Mouse (Mus musculus): ENCODE results near the gene Nup107.
"Not testable (repeated sequence)": the region's sequence is repeated elsewhere in the genome, so short reads cannot be mapped to it uniquely, and the experiment has no call there.

Gene Nup107

GRCm38 (mm10) chr10:117738140-117738921 lies 54.2 kb downstream of the Nup107 start:
- DNase-seq (ENCODE audit: low read depth, low spot score): no peak

- not testable (repeated sequence) for DNase-seq (ENCODE audit: low read depth, low spot score)
Measured at GRCm38 (mm10) chr10:117737498-117737897, 55.0 kb downstream of the Nup107 start.

DNA sequence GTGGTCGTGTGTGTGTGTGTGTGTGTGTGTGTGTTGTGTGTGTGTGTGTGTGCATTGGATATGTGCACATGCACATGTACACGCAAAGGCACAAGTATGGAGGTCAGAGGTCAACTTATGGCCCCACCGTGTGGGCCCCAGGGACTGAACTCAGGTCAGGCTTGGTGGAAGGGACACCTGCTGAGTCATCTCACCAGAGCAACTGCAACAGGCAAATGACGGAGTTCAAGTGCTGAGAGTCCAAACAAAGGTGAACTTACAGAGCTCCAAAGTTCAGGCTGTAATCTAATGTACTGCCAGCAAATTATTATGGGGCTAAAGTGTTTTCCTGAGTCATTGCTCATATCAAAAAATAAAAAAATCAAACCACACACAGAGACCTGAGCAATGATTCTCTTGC lies 55.4 kb downstream of the Nup107 start:
- no peak for DNase-seq (ENCODE audit: low read depth, low spot score)

DNA sequence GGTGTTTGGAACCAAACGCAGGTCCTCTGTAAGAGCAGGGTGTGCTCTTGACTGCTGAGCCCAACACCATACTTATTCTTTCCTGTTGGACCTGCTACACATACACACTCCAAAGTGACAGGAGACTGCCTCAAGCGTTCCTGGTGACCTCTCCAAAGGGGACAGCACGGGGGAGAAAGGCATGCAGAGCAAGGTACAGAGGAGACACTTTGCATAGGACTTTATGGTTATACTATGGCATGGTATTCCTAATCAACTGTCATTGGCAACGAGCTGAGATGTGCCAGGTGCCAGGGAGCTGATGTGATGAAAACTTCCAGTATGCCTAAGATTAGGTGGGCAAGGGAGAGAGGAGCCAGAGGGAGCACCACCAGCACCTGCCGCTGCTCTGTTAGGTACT lies 55.9 kb downstream of the Nup107 start:
- no peak for DNase-seq (ENCODE audit: low read depth, low spot score)

- DNase-seq (ENCODE audit: low read depth, low spot score): not testable (repeated sequence)
Measured at GRCm38 (mm10) chr10:117735396-117735795, 57.1 kb downstream of the Nup107 start.

- not testable (repeated sequence) for DNase-seq (ENCODE audit: low read depth, low spot score)
Measured at GRCm38 (mm10) chr10:117734104-117734852, 58.2 kb downstream of the Nup107 start.

- not testable (repeated sequence) for DNase-seq (ENCODE audit: low read depth, low spot score)
Measured at GRCm38 (mm10) chr10:117733626-117734025, 58.9 kb downstream of the Nup107 start.

- DNase-seq (ENCODE audit: low read depth, low spot score): no peak
Measured at GRCm38 (mm10) chr10:117732962-117733592, 59.4 kb downstream of the Nup107 start.

- DNase-seq (ENCODE audit: low read depth, low spot score): no peak
Measured at GRCm38 (mm10) chr10:117732184-117732583, 60.3 kb downstream of the Nup107 start.

- DNase-seq (ENCODE audit: low read depth, low spot score): peak; percentile 77
Measured at GRCm38 (mm10) chr10:117731244-117732101, 61.0 kb downstream of the Nup107 start.

DNA sequence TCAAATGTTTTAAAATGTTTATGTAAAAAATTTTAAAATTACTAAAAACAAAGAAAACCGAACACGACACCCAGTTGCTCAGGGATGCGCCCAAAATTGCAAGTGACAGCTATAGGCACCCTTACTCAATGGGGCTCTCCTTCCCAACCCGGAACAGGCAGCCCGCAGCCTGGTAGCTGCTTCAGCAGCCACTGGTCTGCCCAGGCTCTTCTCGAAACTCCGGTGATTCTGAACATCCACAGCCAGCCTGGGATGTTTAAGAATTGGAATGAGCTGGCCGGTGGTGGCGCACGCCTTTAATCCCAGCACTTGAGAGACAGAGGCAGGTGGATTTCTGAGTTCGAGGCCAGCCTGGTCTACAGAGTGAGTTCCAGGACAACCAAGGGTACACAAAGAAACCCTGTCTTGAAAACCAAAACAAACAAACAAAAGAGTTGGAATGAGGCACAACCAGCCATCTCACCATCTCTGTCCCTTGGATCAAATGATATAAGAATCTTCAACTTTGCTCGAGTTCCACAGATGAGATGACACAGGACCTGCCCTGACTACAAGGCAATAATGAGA lies 61.8 kb downstream of the Nup107 start:
- DNase-seq (ENCODE audit: low read depth, low spot score): no peak

DNA sequence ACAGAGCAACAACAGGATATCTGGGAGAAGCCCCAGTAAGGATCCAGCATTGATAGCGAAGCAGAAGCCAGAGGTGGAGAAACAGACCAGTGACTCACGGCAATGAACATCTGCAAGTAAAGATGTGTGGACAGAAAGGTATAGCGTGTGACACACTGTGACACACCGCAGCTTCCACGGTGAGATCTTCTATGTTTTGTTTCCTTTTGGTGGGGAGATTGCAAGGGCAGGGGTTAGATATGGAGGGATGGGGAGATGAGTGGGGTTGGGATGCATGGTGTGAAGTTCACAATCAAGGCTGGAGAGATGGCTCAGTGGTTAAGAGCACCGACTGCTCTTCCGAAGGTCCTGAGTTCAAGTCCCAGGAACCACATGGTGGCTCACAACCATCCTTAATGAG lies 62.4 kb downstream of the Nup107 start:
- no peak for DNase-seq (ENCODE audit: low read depth, low spot score)

DNA sequence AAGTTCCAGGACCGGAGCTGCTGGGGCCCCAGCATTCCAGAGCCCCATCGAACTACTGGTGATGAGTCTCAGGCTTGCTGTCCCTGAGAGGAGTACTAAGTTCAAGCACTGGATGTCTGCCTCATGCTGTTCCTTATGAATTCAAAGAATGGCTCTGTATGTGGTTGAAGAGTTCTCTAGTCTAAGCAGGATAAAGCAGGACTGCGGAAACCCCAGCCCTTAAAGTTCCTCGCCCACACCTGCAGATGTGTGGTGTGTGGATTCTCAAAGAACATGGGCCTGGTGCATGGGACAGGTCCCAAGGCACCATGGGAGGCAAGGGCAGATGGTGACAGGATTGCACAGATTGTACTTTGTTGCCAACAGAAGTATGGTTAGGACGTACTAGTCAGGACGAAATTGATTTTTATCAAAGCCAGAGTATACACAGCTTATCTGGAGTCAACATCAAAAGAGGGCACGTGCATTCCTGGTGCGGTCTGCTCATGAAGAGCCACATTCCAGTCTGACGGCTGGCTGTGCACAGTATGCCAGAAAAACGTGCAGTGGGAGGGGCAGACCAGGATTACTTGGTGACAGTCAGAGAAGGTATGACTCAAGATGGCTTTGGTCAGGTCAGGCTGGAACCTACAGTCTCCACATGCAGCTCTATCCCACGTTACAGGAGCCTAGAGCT lies 63.2 kb downstream of the Nup107 start:
- no peak for DNase-seq (ENCODE audit: low read depth, low spot score)

- DNase-seq (ENCODE audit: low read depth, low spot score): no peak
Measured at GRCm38 (mm10) chr10:117728574-117728973, 63.9 kb downstream of the Nup107 start.

GRCm38 (mm10) chr10:117727518-117728110 lies 64.9 kb downstream of the Nup107 start:
- DNase-seq (ENCODE audit: low read depth, low spot score): no peak

GRCm38 (mm10) chr10:117726888-117727385 lies 65.6 kb downstream of the Nup107 start:
- DNase-seq (ENCODE audit: low read depth, low spot score): no peak

DNA sequence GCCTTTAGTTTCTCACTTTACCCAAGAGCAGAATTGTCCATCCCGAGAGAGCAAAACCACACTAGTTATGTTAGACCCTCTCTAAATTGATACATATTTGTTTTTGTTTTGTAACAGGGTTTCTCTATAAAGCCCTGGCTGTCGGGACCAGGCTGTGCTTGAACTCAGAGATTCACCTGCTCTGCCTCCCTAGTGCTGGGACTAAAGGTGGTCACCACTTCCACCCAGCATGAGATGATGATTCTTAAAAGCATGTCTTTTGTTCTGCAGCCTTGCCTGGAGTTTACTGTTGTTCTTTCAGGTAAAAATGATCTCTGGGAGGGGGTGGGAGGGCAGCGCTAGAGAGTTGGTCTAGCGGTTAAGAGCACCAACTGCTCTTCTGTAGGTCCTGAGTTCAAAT lies 66.2 kb downstream of the Nup107 start:
- no peak for DNase-seq (ENCODE audit: low read depth, low spot score)

GRCm38 (mm10) chr10:117725671-117726070 lies 66.8 kb downstream of the Nup107 start:
- no peak for DNase-seq (ENCODE audit: low read depth, low spot score)

GRCm38 (mm10) chr10:117724804-117725361 lies 67.6 kb downstream of the Nup107 start:
- no peak for DNase-seq (ENCODE audit: low read depth, low spot score)

All from CD4-positive, CD25-positive, alpha-beta regulatory T cell, adult 2 months (primary cell).